Mouse (Mus musculus): Measurements from ENCODE around the gene Cyp39a1.

DNA sequence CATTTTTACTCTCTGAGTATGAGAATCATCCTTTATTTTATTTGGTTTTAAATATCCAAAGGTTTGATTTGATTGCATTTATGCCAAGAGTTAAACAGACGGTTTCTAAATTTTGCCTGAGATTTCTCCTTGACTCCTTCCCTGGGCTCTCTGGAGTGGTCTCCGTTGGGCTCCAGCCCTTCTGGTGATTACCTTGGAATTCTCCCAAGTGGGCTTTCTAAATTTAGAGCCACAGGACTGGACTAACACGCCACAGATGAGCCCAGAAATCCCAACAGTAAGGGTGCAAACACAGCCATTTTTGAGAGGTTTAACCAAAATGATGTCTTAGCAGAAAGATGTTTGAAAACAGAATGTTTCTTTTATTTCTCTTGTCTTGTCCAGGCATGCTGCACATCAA, 47.0 kb downstream of the Cyp39a1 start:
- no peak for TF ChIP-seq POLR2A (IDR thresholded peaks at IDR 0.05; ENCODE audit: extremely low read depth, insufficient read depth, low read length)
- no peak for TF ChIP-seq CTCF (IDR thresholded peaks at IDR 0.05; ENCODE audit: low read depth, low read length)

Measured in liver, adult 2 months (tissue).